Mouse (Mus musculus) neural tube, embryonic 10.5 days (tissue): ENCODE results near the gene Polr2l.
"Not testable (repeated sequence)": the region's sequence is repeated elsewhere in the genome, so short reads cannot be mapped to it uniquely, and the experiment has no call there.

Source experiments
- DNase-seq: peaks from one replicate; pipeline ENCODE4 v3.0.0-alpha.2; 2017; ENCODE audit warnings: low spot score; ENCODE audit errors: extremely low spot score

The Polr2l gene

DNA sequence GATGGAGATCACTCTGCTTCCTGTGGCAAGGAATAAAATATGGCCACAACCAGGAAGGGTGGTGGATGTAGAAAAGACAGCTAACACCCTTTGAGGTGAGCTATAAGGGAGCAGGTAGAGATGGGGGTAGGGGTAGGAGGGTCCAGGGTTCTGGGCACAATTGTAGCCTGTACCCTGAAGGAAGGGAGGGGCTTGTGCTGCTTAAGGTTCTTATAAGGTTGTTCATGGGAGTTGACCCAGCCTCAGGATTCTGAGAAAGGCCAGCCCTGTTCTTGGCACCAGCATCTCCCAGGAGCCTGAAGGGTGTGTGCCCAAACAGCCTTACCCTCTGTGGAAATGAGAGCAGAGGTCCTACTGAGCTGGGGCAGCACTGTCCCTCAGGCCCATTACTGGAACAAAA is 23.0 kb downstream of the Polr2l start:
- DNase-seq: no peak

DNA sequence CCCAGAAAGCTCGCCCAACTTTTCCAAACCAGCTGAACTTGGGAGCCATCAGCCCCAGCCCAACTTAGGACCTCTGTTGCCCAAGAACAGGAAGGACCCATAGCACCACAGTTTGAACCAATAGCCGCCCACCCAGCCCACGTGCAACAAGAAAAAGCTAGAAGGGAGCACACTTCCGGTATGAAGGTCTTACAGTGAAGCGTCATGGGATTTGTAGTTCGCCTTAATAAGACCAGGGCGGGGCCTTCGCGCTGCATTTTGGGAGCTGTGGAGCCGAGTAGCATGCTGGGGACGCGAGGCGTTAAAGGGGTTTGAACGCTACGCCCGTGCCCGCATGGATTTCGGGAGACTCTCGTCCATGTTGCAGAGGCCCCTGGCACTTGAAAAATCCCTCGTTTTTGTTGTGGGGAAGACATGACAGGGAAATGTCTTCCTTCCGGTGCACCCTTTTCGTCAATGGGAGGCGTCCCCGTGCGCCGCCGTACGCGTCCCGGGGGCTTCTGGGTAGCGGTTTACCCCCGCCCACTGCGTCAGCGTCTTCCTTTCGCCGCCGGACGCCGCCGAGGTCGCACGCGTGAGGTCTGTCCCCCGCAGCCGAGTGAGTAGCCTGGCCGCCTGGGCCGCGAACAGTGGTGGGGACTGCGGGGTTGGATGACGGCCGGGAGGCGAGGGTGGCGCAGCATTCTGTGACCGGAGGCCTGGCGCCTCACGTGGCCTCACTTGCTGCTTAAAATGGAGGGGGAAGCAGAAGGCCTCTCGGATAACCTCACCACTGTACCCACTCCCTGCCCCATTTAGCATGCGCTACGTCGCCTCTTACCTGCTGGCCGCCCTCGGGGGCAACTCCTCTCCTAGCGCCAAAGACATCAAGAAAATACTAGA is 27.6 kb downstream of the Polr2l start, which contains the start of gene Rplp2:
Gene Rplp2 (plus strand): TSS at position 261 of the 882 bp plus-strand sequence.
- DNase-seq: peak; percentile 94

GRCm38 (mm10) chr7:141446374-141446773 is 28.6 kb downstream of the Polr2l start:
- not testable (repeated sequence) for DNase-seq

GRCm38 (mm10) chr7:141443828-141444237 is 31.1 kb downstream of the Polr2l start, which contains the start of gene Pidd1:
TSS of gene Pidd1 (minus strand) at chr7:141444025.
- DNase-seq: no peak

- peak; percentile 70 for DNase-seq
Measured at GRCm38 (mm10) chr7:141443081-141443821, 31.7 kb downstream of the Polr2l start.

GRCm38 (mm10) chr7:141442199-141442598 is 32.7 kb downstream of the Polr2l start:
- DNase-seq: no peak

DNA sequence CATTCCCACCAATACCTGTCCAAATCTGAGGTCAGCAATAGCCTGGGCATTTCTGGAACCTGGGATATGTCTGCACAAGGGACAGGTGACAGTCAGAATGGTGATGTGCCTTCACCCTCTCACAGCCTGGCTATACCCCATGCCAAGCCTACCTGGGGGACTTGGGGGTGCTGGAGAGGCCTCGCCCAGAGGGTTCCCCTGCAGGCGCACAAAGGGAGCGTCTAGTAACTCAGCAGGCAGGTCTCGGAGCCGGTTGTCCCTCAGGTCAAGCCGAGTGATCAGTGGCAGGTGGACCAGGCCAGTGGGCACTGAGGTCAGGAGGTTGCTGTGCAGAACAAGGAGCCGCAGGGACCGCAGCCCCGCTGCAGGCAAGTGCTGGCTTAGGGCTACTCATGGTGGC is 33.5 kb downstream of the Polr2l start:
- DNase-seq: no peak

- DNase-seq: no peak
Measured at GRCm38 (mm10) chr7:141440613-141441012, 34.3 kb downstream of the Polr2l start.

DNA sequence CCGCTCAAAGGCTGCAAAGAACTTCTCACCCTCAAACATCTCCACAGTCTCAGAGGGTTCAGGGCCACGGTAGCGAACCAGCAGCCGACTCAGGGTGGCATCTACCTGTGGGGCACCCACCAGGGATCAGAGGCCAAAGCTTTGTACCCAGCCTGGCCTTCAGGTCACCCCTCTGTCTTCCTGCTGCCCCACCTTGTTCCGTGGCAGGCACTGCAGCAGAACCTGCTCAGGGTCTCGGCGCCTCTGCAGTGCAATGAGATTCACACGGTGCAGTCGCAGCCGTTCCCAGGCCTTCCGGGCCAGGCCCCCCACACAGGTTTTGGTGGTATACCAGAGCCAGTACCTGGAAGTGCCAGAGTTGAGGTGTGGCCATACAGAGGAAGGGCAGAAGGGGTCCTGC is 35.1 kb downstream of the Polr2l start:
- no peak for DNase-seq

DNA sequence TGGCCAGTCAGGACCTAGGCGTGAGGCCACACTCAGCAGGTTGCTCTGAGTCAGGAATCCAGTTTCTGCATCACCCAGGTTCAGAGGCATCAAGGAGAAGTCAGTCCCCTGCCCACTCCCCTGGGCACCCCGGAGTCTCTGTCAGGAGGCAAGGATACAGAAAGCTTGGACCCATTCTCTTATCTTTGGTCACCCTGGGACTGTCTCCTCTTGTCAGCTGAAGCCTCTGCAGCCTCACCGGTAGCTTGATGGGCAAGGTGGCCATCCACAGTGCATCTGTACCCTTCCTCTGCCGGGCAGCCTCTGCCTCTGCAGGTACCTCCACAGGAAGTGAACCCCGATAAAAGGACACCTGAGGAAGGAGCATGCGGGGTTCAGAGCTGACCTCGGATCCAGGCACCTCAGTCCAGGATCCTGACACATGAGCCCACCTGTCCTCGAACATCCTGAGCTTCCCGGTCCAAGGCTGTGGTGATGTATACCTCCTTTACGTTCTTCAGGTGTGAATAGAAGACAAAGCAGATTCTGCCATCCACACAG is 35.7 kb downstream of the Polr2l start:
- no peak for DNase-seq

GRCm38 (mm10) chr7:141438201-141438968 is 36.5 kb downstream of the Polr2l start:
- DNase-seq: no peak

- peak; percentile 88 for DNase-seq
Measured at GRCm38 (mm10) chr7:141437178-141438120, 37.5 kb downstream of the Polr2l start, which contains the start of gene Slc25a22. TSS of gene Slc25a22 (minus strand) at chr7:141437892.

DNA sequence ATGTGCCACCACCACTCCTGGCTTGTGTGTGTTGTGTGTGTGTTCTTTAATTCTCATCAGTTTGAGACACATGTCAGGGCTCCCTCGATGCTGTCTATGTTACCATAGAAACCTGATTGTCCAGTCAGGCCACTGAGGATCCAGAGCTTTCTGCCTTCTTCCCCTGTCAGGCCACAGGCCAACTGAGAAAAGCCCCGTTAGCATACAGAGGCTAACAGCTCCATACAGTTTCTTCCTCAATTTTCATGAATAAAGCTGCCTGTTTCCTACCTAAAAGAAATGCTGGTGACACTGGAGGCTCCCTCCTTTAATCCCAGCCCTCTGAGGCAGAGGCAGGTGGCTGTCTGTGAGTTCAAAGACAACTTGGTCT is 38.4 kb downstream of the Polr2l start:
- no peak for DNase-seq

- no peak for DNase-seq
Measured at GRCm38 (mm10) chr7:141435856-141436522, 38.9 kb downstream of the Polr2l start.

DNA sequence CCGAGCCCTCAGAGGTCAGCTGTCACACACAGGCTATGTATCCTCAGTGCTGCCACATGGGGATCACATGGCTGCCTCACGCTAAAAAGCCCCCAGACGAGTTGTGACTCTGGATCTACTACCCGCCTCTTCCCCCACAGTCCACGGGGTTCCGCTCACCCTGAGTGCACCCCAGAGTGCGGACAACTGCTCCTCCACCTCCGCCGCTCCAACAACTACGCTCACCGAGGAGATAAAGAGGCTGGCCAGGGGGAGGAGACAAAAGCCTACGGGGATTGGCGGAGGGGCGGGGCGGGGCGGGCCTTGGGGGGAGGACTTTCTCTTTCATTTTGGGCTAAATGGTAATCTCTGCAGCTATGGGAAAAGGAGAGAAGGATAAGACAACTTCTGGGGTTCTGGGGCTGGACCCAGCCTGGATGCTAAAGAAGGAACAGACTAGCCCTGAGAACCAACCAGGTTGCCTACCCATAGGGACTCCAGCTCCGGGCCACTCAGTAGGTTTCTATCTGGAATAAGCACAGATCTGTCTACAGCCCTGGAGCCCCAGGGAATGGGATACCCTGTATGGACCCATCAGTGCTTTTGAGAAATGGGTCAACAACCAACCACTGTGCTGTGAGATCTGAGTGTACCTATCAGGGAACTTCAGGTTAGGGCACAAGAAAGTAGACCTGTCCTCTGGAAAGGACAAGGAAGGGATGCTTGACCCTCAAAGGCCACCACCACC is 39.6 kb downstream of the Polr2l start:
- peak; percentile 51 for DNase-seq

DNA sequence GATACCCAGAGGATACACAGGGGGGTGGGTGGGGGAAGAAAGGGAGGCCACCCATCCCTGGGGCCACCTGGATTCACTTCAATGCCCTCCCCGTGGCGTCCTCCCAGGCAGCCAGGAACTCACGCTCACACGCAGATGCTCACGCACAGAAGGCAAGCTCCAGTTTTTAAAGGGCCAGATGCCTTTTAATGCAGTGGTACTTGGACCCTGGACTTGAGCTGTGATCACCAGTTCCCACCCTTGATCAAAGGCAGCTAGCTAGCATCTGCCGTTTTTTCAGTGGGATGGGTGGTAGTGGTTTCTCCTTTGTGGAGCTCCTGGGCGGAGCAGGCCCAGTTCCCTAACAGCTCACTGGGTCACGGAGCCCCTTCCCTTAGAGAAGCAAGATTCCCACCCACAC is 40.5 kb downstream of the Polr2l start:
- DNase-seq: peak; percentile 54

- no peak for DNase-seq
Measured at GRCm38 (mm10) chr7:141433517-141434400, 41.2 kb downstream of the Polr2l start.
